Mouse (Mus musculus): ENCODE measurements around the gene 1300017J02Rik. TPM values are rescaled to one million over a fixed set of nuclear protein-coding genes. Genes with fewer than 3 reads are reported as not detected.

The 1300017J02Rik gene
- 0.28 TPM for polyA plus RNA-seq (2014; fragmentation: Illumina TruSeq; extraction: RNeasy Lipid Tissue Mini Kit (QIAGEN cat#74804); ENCODE audit: low read depth, low replicate concordance)

DNA sequence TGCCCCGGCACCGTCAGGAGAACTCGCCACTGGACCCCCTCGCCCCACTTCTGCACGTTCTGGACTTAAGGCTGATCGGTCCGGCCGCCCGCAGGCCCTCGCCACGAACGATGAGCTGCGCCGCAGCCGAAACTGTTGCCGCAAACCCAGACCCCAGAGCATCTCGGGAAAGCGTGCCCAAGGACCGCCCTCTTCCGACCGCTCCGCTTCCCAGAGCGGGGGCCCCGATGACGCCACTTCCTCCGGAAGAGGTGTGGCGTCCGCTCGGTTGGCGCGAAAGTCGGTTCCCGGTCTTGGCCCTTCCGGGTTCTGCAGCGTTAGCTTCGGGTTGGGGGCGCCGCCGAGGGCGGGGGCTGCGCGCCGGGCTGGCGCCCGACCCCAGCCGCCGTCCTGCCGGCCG, at the start of gene 1300017J02Rik, which contains the start of gene Topbp1:
Gene 1300017J02Rik (minus strand): TSS at position 156 of the 400 bp plus-strand sequence.
Gene Topbp1 (plus strand): TSS at position 289 of the 400 bp plus-strand sequence.

DNA sequence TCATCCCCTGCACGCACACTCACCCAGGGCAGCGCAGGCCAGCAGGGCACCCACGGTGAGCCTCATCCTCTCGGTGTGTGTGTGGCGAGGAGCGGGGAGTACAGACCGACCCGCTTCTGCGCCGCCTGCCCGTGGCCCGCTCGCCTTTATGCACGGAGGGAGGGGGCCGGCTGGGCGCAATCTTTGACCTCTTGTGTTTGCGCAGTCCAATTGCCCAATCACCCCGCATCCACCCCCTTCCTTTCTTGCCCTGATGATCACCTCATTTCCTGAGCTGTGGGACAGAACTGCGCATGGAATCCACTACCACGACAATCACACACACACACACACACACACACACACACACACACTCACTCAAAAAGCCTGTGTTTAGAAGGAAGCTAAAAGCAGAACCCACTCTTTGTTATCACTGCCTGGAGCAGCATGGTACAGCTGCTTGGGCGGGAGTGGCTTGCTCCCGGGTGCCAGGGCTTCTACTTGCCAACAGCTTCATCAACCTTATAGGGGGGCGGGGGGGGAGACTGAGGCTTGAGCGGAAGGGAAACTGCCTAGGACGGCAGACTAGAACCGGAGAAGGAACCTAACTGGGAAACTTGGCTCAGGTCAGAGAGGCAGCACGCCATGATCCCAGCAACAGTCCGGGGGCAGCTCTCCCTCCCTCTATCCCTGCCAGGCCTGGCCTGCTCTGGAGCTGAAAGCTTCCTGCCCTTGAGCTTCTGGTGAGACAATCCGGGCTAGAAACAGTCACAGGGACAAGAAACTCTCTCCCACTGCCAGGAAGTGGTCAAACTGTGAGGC, 74.5 kb downstream of the 1300017J02Rik start, which contains the start of the genes Gm20425 and Trf:
Gene Gm20425 (minus strand): TSS at position 157 of the 801 bp plus-strand sequence.
Gene Trf (minus strand): TSS at position 294 of the 801 bp plus-strand sequence.

DNA sequence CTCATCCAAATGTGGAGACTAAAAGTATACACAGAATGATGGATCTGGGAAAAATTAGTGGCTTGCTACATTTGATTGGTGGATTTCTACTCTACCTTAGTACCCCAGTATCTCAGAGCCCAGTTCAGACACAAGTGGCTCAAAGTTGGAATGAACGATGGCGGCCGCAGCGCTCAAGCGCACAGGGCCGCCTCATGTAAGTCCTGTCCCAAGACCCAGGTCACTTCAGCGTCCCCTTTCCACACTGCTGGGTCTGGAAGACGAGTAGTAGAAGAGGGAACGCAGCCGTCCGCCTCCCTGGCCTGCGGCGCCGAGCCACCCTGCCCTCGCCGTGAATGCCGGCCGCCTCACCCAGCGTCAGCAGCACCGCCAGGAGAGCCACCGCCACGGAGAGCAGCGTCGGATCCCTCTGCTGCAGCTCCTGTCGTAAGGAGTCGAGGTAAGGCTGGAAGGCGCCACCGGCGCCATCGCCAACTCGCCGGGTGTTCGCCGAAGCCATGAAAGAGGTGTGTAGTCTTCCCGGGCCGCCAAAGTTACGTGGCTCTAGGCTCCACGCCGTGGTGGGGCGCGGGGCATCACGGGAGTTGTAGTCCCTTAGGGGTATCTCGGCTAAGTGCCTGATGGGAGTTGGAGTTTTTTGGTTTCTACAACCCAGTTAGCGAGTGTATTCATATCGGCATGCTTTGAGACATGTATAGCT, 103.2 kb downstream of the 1300017J02Rik start, which contains the start of gene Srprb:
Gene Srprb (minus strand): TSS at position 577 of the 700 bp plus-strand sequence.

Other genes starting within 250 kb of the 1300017J02Rik start
- 11.0 TPM for gene Rab6b, start 193.3 kb downstream of the 1300017J02Rik start, polyA plus RNA-seq (2014; fragmentation: Illumina TruSeq; extraction: RNeasy Lipid Tissue Mini Kit (QIAGEN cat#74804); ENCODE audit: low read depth, low replicate concordance)
- gene Srprb, start 102.9 kb downstream of the 1300017J02Rik start, polyA plus RNA-seq (2014; fragmentation: Illumina TruSeq; extraction: RNeasy Lipid Tissue Mini Kit (QIAGEN cat#74804); ENCODE audit: low read depth, low replicate concordance), result 8.9 TPM
- 2.6 TPM for gene Gm20425, start 74.8 kb downstream of the 1300017J02Rik start, polyA plus RNA-seq (2014; fragmentation: Illumina TruSeq; extraction: RNeasy Lipid Tissue Mini Kit (QIAGEN cat#74804); ENCODE audit: low read depth, low replicate concordance)
- 80.1 TPM for gene Trf, start 74.6 kb downstream of the 1300017J02Rik start, polyA plus RNA-seq (2014; fragmentation: Illumina TruSeq; extraction: RNeasy Lipid Tissue Mini Kit (QIAGEN cat#74804); ENCODE audit: low read depth, low replicate concordance)
- gene Topbp1, start 133 bp upstream of the 1300017J02Rik start, polyA plus RNA-seq (2014; fragmentation: Illumina TruSeq; extraction: RNeasy Lipid Tissue Mini Kit (QIAGEN cat#74804); ENCODE audit: low read depth, low replicate concordance), result 14.4 TPM
- gene Cdv3, start 60.8 kb upstream of the 1300017J02Rik start, polyA plus RNA-seq (2014; fragmentation: Illumina TruSeq; extraction: RNeasy Lipid Tissue Mini Kit (QIAGEN cat#74804); ENCODE audit: low read depth, low replicate concordance), result 116 TPM
- not detected for gene Bfsp2, start 175.3 kb upstream of the 1300017J02Rik start, polyA plus RNA-seq (2014; fragmentation: Illumina TruSeq; extraction: RNeasy Lipid Tissue Mini Kit (QIAGEN cat#74804); ENCODE audit: low read depth, low replicate concordance)